Mouse (Mus musculus) forebrain, embryonic 15.5 days (tissue): Measurements from ENCODE around the gene Btn2a2. TPM values are rescaled to one million over a fixed set of nuclear protein-coding genes. Genes with fewer than 3 reads are reported as not detected.

ENCODE experiments used
- ATAC-seq: fragments of 200-750 bp; cut with Nextera tagmentation; replicated peaks from 2 replicates; pipeline ENCODE4 v1.8.0; 2017; ENCODE audit warnings: mild to moderate bottlenecking, moderate TSS enrichment, moderate library complexity
- H3K27ac ChIP-seq: fragments of 300-500 bp; sonication (generic); replicated peaks from 2 replicates; pipeline ENCODE4 v1.5.1; 2015; ENCODE audit warnings: mild to moderate bottlenecking, inconsistent platforms
- H3K27me3 ChIP-seq: fragments of 300-500 bp; sonication (generic); 2 replicates; pipeline ENCODE4 v1.6.1; 2015; ENCODE audit warnings: inconsistent platforms
- H3K36me3 ChIP-seq: fragments of 300-500 bp; sonication (generic); 2 replicates; pipeline ENCODE4 v1.6.1; 2015; ENCODE audit warnings: mild to moderate bottlenecking, inconsistent platforms
- H3K4me1 ChIP-seq: fragments of 300-500 bp; sonication (generic); 2 replicates; pipeline ENCODE4 v1.6.1; 2015; ENCODE audit warnings: inconsistent platforms
- H3K4me2 ChIP-seq: fragments of 300-500 bp; sonication (generic); replicated peaks from 2 replicates; pipeline ENCODE4 v1.6.1; 2015; ENCODE audit warnings: mild to moderate bottlenecking, inconsistent platforms
- H3K4me3 ChIP-seq: fragments of 300-500 bp; sonication (generic); 2 replicates; pipeline ENCODE4 v1.5.1; 2015; ENCODE audit warnings: mild to moderate bottlenecking, inconsistent platforms
- H3K9ac ChIP-seq: fragments of 300-500 bp; sonication (generic); replicated peaks from 2 replicates; pipeline ENCODE4 v1.6.1; 2015; ENCODE audit warnings: mild to moderate bottlenecking, inconsistent platforms
- H3K9me3 ChIP-seq: fragments of 300-500 bp; sonication (generic); 2 replicates; pipeline ENCODE4 v1.6.1; 2016; ENCODE audit warnings: inconsistent platforms
- WGBS: fragments of 180-500 bp; shearing (Covaris S2); methylation state at CpG from one replicate; pipeline ENCODE4 v1.1.7; 2015; ENCODE audit warnings: mixed read lengths; 5-methylcytosine and 5-hydroxymethylcytosine counted together
- polyA plus RNA-seq: library from polyadenylated mRNA; unstranded; fragments of >200 nt; fragmentation: Nextera tagmentation; extraction: Ambion mirVana; gene quantifications from 2 replicates; pipeline ENCODE4 v1.2.1, GENCODE M21; 2015

Gene Btn2a2
- polyA plus RNA-seq, 1 experiment from 2014 or later: not detected

GRCm38 (mm10) chr13:23502916-23503315, 14.3 kb upstream of the Btn2a2 start:
- Histone ChIP-seq H3K4me3 (no peak overlapping the region), H3K27me3 (no peaks in the 10 kb centered on the region), H3K9ac (no peak overlapping the region), H3K4me1 (peaks cover 8% of the 10 kb centered on the region), H3K9me3 (no peaks in the 10 kb centered on the region), H3K4me2 (no peak overlapping the region), H3K27ac (no peak overlapping the region), H3K36me3 (no peaks in the 10 kb centered on the region)
- WGBS: 40% methylated on average over 4 of the region's 4 CpGs
- no peak for ATAC-seq

GRCm38 (mm10) chr13:23502031-23502567, 13.4 kb upstream of the Btn2a2 start:
- Histone ChIP-seq H3K27ac (no peak overlapping the region), H3K36me3 (no peaks in the 10 kb centered on the region), H3K4me1 (peaks cover 8% of the 10 kb centered on the region), H3K4me3 (no peak overlapping the region), H3K9ac (no peak overlapping the region), H3K9me3 (no peaks in the 10 kb centered on the region), H3K27me3 (no peaks in the 10 kb centered on the region), H3K4me2 (no peak overlapping the region)
- ATAC-seq: no peak
- WGBS: 39% methylated on average over 9 of the region's 9 CpGs

DNA sequence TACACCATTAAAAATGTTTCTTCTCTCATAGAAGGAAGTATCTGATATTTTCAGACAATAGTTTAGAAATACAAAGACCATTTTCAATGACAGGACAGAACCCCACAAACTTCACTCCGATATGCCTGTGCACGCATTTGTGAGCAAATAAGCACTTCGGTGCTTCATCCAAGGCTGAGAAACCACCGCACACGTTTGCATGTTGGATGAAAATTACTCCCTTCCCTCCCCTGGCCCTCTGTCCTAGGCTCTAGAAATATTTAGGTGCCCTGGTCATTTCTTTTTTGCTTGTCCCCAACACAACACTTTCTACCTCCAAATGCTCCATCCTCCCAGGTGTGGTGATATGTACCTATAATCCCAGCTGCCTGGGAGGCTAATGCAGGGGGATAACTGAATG, 12.9 kb upstream of the Btn2a2 start:
- no peaks in the 10 kb centered on the region for H3K36me3 ChIP-seq
- H3K4me3 ChIP-seq: no peak overlapping the region
- no peak overlapping the region for H3K27ac ChIP-seq
- no peak for ATAC-seq
- no peaks in the 10 kb centered on the region for H3K9me3 ChIP-seq
- H3K27me3 ChIP-seq: no peaks in the 10 kb centered on the region
- no peak overlapping the region for H3K9ac ChIP-seq
- peaks cover 8% of the 10 kb centered on the region for H3K4me1 ChIP-seq
- WGBS: 22% methylated on average over 5 of the region's 5 CpGs
- no peak overlapping the region for H3K4me2 ChIP-seq

- peaks cover 4% of the 10 kb centered on the region; the same call in 1 of the 2 replicates for H3K4me1 ChIP-seq
- ATAC-seq: 0 out of 2 replicates have a peak, but pooled peaks have one; percentile 6
- H3K9me3 ChIP-seq: no peaks in the 10 kb centered on the region
- H3K9ac ChIP-seq: no peak overlapping the region
- no peak overlapping the region for H3K27ac ChIP-seq
- H3K4me2 ChIP-seq: no peak overlapping the region
- WGBS: 2% methylated on average over 17 of the region's 17 CpGs
- no peaks in the 10 kb centered on the region for H3K27me3 ChIP-seq
- no peaks in the 10 kb centered on the region for H3K36me3 ChIP-seq
- no peak overlapping the region for H3K4me3 ChIP-seq
These were observed 12.0 kb upstream of the Btn2a2 start for GRCm38 (mm10) chr13:23500424-23501200.

DNA sequence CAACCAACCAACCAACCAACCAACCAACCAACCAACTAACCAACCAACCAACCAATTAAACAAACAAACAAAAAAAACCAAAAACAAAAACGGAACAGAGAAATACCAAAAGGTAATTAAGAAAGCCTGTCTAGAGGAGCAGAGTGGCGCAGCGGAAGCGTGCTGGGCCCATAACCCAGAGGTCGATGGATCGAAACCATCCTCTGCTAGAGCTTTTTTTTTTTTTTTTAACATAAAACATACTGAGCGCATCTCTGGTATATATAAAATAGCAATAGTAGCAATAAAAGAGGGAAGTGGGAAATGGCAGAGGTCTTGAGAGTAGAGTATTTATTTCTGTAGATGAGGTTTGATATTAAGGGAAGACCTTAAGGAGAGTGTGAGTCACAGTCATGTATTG, 11.3 kb upstream of the Btn2a2 start:
- Histone ChIP-seq H3K4me2 (no peak overlapping the region), H3K9me3 (no peaks in the 10 kb centered on the region), H3K9ac (no peak overlapping the region), H3K4me3 (no peak overlapping the region), H3K27me3 (no peaks in the 10 kb centered on the region), H3K27ac (no peak overlapping the region), H3K4me1 (peaks cover 4% of the 10 kb centered on the region; the same call in 1 of the 2 replicates), H3K36me3 (no peaks in the 10 kb centered on the region)
- WGBS: 13% methylated on average over 7 of the region's 7 CpGs
- ATAC-seq: no peak

DNA sequence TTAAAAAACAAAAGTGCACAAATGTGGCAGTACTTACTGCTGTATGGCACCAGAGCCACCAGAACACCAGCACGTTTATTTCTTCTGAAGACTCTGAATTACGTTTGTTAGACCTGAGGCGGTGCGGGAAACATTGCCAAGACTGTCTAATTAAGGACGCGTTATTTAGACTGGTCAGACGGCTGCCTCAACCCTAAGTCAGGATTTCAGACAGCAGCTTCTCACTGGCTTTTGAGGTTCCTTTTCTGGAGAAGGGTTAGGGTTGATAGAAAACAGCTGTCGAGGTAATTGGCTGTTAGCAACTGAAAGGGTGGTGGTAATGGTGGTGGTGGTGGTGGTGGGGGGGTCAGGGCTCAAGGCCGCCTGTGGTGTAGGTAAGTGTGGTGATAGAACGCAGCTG, 10.0 kb upstream of the Btn2a2 start:
- no peak overlapping the region for H3K27ac ChIP-seq
- peaks cover 4% of the 10 kb centered on the region; the same call in 1 of the 2 replicates for H3K4me1 ChIP-seq
- ATAC-seq: no peak
- WGBS: 3% methylated on average over 10 of the region's 10 CpGs
- no peaks in the 10 kb centered on the region for H3K9me3 ChIP-seq
- no peaks in the 10 kb centered on the region for H3K27me3 ChIP-seq
- peak overlapping the region; percentile 31 for H3K4me2 ChIP-seq
- H3K36me3 ChIP-seq: no peaks in the 10 kb centered on the region
- no peak overlapping the region for H3K9ac ChIP-seq
- H3K4me3 ChIP-seq: peak overlapping the region; percentile 22; the same call in 1 of the 2 replicates

- no peaks in the 10 kb centered on the region for H3K27me3 ChIP-seq
- H3K4me2 ChIP-seq: peak overlapping the region; percentile 31
- ATAC-seq: no peak
- H3K9me3 ChIP-seq: no peaks in the 10 kb centered on the region
- H3K4me3 ChIP-seq: peak overlapping the region; percentile 22
- H3K27ac ChIP-seq: no peak overlapping the region
- H3K36me3 ChIP-seq: no peaks in the 10 kb centered on the region
- 6% methylated on average over 19 of the region's 19 CpGs for WGBS
- H3K4me1 ChIP-seq: peaks cover 4% of the 10 kb centered on the region; the same call in 1 of the 2 replicates
- no peak overlapping the region for H3K9ac ChIP-seq
These were observed 9.1 kb upstream of the Btn2a2 start for GRCm38 (mm10) chr13:23497656-23498321.

- no peak overlapping the region for H3K4me3 ChIP-seq
- H3K27me3 ChIP-seq: no peaks in the 10 kb centered on the region
- H3K27ac ChIP-seq: no peak overlapping the region
- H3K9ac ChIP-seq: no peak overlapping the region
- WGBS: 74% methylated on average over 6 of the region's 6 CpGs
- H3K4me2 ChIP-seq: no peak overlapping the region
- ATAC-seq: no peak
- peaks cover 11% of the 10 kb centered on the region for H3K4me1 ChIP-seq
- H3K36me3 ChIP-seq: no peaks in the 10 kb centered on the region
- H3K9me3 ChIP-seq: no peaks in the 10 kb centered on the region
These were observed 6.9 kb upstream of the Btn2a2 start for GRCm38 (mm10) chr13:23495526-23495925.

GRCm38 (mm10) chr13:23491990-23492389, 3.3 kb upstream of the Btn2a2 start:
- peak overlapping the region; percentile 38 for H3K4me2 ChIP-seq
- WGBS: 2% methylated on average over 14 of the region's 14 CpGs
- H3K9ac ChIP-seq: 0 out of 2 replicates have a peak overlapping the region, but pooled peaks have one; percentile 29
- H3K9me3 ChIP-seq: no peaks in the 10 kb centered on the region
- H3K4me3 ChIP-seq: peak overlapping the region; percentile 28
- no peaks in the 10 kb centered on the region for H3K36me3 ChIP-seq
- peaks cover 6% of the 10 kb centered on the region for H3K4me1 ChIP-seq
- no peak for ATAC-seq
- H3K27ac ChIP-seq: no peak overlapping the region
- H3K27me3 ChIP-seq: no peaks in the 10 kb centered on the region

- no peaks in the 10 kb centered on the region for H3K36me3 ChIP-seq
- WGBS: 13% methylated on average over 1 of the region's 1 CpGs
- H3K4me1 ChIP-seq: peaks cover 6% of the 10 kb centered on the region
- no peak overlapping the region for H3K4me3 ChIP-seq
- H3K27me3 ChIP-seq: no peaks in the 10 kb centered on the region
- ATAC-seq: no peak
- no peak overlapping the region for H3K4me2 ChIP-seq
- H3K9me3 ChIP-seq: no peaks in the 10 kb centered on the region
- H3K9ac ChIP-seq: no peak overlapping the region
- H3K27ac ChIP-seq: no peak overlapping the region
These were observed 2.6 kb upstream of the Btn2a2 start for GRCm38 (mm10) chr13:23491263-23491662.

GRCm38 (mm10) chr13:23490863-23491262, 2.2 kb upstream of the Btn2a2 start:
- Histone ChIP-seq H3K4me1 (peaks cover 6% of the 10 kb centered on the region), H3K27me3 (no peaks in the 10 kb centered on the region), H3K36me3 (no peaks in the 10 kb centered on the region), H3K9ac (no peak overlapping the region), H3K4me3 (no peak overlapping the region), H3K9me3 (no peaks in the 10 kb centered on the region), H3K4me2 (no peak overlapping the region), H3K27ac (no peak overlapping the region)
- 38% methylated on average over 1 of the region's 1 CpGs for WGBS
- ATAC-seq: no peak

GRCm38 (mm10) chr13:23485271-23485670, 3.4 kb downstream of the Btn2a2 start:
- Histone ChIP-seq H3K36me3 (no peaks in the 10 kb centered on the region), H3K9me3 (no peaks in the 10 kb centered on the region), H3K27me3 (no peaks in the 10 kb centered on the region), H3K4me1 (no peaks in the 10 kb centered on the region), H3K4me2 (no peak overlapping the region), H3K9ac (no peak overlapping the region), H3K27ac (no peak overlapping the region), H3K4me3 (no peak overlapping the region)
- 46% methylated on average over 5 of the region's 5 CpGs for WGBS
- ATAC-seq: no peak
